ENCODE assay signal across 34 mouse cellular contexts in genomic region chr12:116713096-116713495, GRCm38 (mm10).
"Had no signal": no experiment of that assay in that cellular context is flagged by ENCODE, and none has a peak within 500 bp of the region (broad histone marks: within the 10 kb centered on the region; RNA-seq: fewer than 3 reads in every experiment).

No protein-coding gene starts in this region.

- ATAC-seq: hindbrain, embryonic 16.5 days; hindbrain, postnatal 0 days; inflammation-experienced regulatory T-cells, adult 6 months; intestine, embryonic 15.5 days; intestine, embryonic 16.5 days; intestine, postnatal 0 days had no signal

- H3K36me3 ChIP-seq: heart, embryonic 12.5 days; heart, embryonic 13.5 days; heart, embryonic 15.5 days; hindbrain, embryonic 10.5 days; hindbrain, embryonic 12.5 days; hindbrain, embryonic 13.5 days; hindbrain, embryonic 15.5 days; intestine, embryonic 15.5 days; kidney, embryonic 15.5 days had no signal

- H3K4me2 ChIP-seq: heart, embryonic 11.5 days; heart, embryonic 12.5 days; heart, embryonic 13.5 days; heart, embryonic 15.5 days; hindbrain, embryonic 12.5 days; hindbrain, embryonic 13.5 days; hindbrain, embryonic 14.5 days; hindbrain, embryonic 15.5 days; intestine, embryonic 15.5 days; kidney, embryonic 15.5 days had no signal

- H3K27ac ChIP-seq: heart, embryonic 13.5 days; heart, embryonic 15.5 days; hindbrain, embryonic 10.5 days; hindbrain, embryonic 12.5 days; hindbrain, embryonic 13.5 days; hindbrain, embryonic 14.5 days; hindbrain, embryonic 15.5 days; hindbrain, postnatal 0 days; intestine, embryonic 15.5 days; kidney, embryonic 15.5 days; kidney, postnatal 0 days; layer of hippocampus, adult 2 months; left cerebral cortex, adult 2 months had no signal

- H3K27me3 ChIP-seq: heart, embryonic 12.5 days; heart, embryonic 13.5 days; heart, embryonic 15.5 days; hindbrain, embryonic 12.5 days; hindbrain, embryonic 13.5 days; hindbrain, embryonic 15.5 days; intestine, embryonic 15.5 days; kidney, embryonic 15.5 days had no signal

- H3K4me3 ChIP-seq: heart, embryonic 12.5 days; heart, embryonic 13.5 days; heart, embryonic 15.5 days; hindbrain, embryonic 10.5 days; hindbrain, embryonic 12.5 days; hindbrain, embryonic 13.5 days; hindbrain, embryonic 15.5 days; intestine, embryonic 15.5 days; kidney, embryonic 15.5 days; layer of hippocampus, adult 2 months; left cerebral cortex, adult 2 months had no signal

- DNase-seq: heart, postnatal 10 days; heart, postnatal 14 days; heart, postnatal 36 days; heart, postnatal 4 days; kidney, adult 11 months; kidney, adult 18-20 months; kidney, adult 2 months; kidney, adult 8-10 months; kidney, adult 9 months; kidney, postnatal 10 days; kidney, postnatal 14 days; kidney, postnatal 25 days; kidney, postnatal 4 days; layer of hippocampus, adult 9-11 months; layer of hippocampus, postnatal 36 days had no signal

- H3K4me1 ChIP-seq: heart, embryonic 12.5 days; heart, embryonic 13.5 days; heart, embryonic 15.5 days; hindbrain, embryonic 10.5 days; hindbrain, embryonic 12.5 days; intestine, embryonic 15.5 days; kidney, embryonic 15.5 days had no signal

- H3K9ac ChIP-seq: heart, embryonic 12.5 days; heart, embryonic 13.5 days; heart, embryonic 15.5 days; hindbrain, embryonic 12.5 days; hindbrain, embryonic 13.5 days; hindbrain, embryonic 14.5 days; hindbrain, embryonic 15.5 days; intestine, embryonic 15.5 days; kidney, embryonic 15.5 days had no signal

- H3K9me3 ChIP-seq: heart, embryonic 12.5 days; heart, embryonic 13.5 days; heart, embryonic 15.5 days; hindbrain, embryonic 10.5 days; hindbrain, embryonic 12.5 days; hindbrain, embryonic 13.5 days; hindbrain, embryonic 15.5 days; intestine, embryonic 15.5 days; kidney, embryonic 15.5 days had no signal
